ENCODE assay signal across 8 mouse cellular contexts in the genomic region with DNA sequence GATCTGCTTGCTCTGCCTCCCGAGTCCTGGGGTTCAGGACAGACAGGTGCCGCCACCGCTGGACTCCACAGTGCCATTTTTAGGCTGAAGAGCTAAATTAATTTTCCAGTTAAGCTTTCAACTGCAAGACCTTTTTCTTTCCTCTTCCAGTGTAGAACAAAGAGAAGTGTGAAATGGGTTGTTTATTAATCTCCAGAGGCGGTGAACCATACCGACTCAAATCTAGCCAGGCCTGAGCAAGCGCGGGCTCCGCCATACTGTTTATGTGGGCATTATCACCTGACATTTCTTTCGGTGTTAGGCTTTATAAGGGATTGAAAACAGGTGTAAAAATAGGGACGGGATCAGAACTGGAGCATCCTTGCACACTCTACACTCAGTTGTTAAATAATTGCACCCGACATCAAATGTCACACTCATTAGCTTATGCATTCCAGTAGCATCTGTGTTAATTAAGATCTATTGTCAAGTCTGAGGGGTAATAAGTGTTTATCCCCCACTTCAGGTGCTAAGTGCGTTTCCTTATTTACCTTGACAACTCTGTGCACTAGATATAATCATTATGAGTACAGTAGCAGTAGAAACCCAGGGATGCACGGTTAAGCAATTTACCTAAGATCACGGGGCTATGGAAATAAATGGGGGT. TPM values are rescaled to one million over a fixed set of nuclear protein-coding genes. Genes with fewer than 3 reads are reported as not detected.
DNase-seq lines count a peak whose midpoint lies in the region; ATAC-seq and TF ChIP-seq lines count a peak whose summit lies in the region.

No protein-coding gene starts in this region.

- no peak overlapping the region for H3K27ac ChIP-seq in heart, embryonic 11.5 days (ENCODE audit: low read depth, low read length)
- no peak overlapping the region for H3K27ac ChIP-seq in embryonic facial prominence, embryonic 11.5 days (replicated peaks; ENCODE audit: low read depth, low read length)
- H3K27ac ChIP-seq in kidney, adult 2 months (ENCODE audit: insufficient read depth, low read depth, low read length), result peak overlapping the region; percentile 97
- no peak overlapping the region for H3K27ac ChIP-seq in midbrain, embryonic 14.5 days (replicated peaks; ENCODE audit: low read depth, low read length)

- H3K9me3 ChIP-seq in heart, embryonic 11.5 days (replicated peaks; ENCODE audit: control insufficient read depth, low read length), result no peaks in the 10 kb centered on the region
- no peaks in the 10 kb centered on the region for H3K9me3 ChIP-seq in embryonic facial prominence, embryonic 11.5 days (replicated peaks; ENCODE audit: control insufficient read depth, low read length)
- no peaks in the 10 kb centered on the region for H3K9me3 ChIP-seq in midbrain, embryonic 14.5 days (ENCODE audit: control insufficient read depth, low read length)

- intact Hi-C loops in left cerebral cortex, postnatal 10 days (cut with DNase I), result loop anchor here (5.0 kb wide), 1 partner anchor 61 kb away; the partner anchor contains the start of gene Tbc1d15

- peaks cover 32% of the 10 kb centered on the region for H3K4me1 ChIP-seq in heart, embryonic 11.5 days (ENCODE audit: control insufficient read depth, insufficient read depth, low read length)
- H3K4me1 ChIP-seq in embryonic facial prominence, embryonic 11.5 days (ENCODE audit: control insufficient read depth, insufficient read depth, low read length), result no peaks in the 10 kb centered on the region; the same call in 1 of the 2 replicates
- H3K4me1 ChIP-seq in kidney, adult 2 months (ENCODE audit: control insufficient read depth, insufficient read depth, low read length), result peaks cover 32% of the 10 kb centered on the region
- peaks cover 25% of the 10 kb centered on the region for H3K4me1 ChIP-seq in midbrain, embryonic 14.5 days (ENCODE audit: control insufficient read depth, insufficient read depth, low read length)

- peak overlapping the region; percentile 95; the same call in 1 of the 2 replicates for H3K9ac ChIP-seq in heart, embryonic 11.5 days (ENCODE audit: low read depth, low read length)
- H3K9ac ChIP-seq in embryonic facial prominence, embryonic 11.5 days (replicated peaks; ENCODE audit: low read length), result peak overlapping the region; percentile 15; the same call in 1 of the 2 replicates
- peak overlapping the region; percentile 93 for H3K9ac ChIP-seq in midbrain, embryonic 14.5 days (replicated peaks; ENCODE audit: low read length)

- H3K4me3 ChIP-seq in heart, embryonic 11.5 days (ENCODE audit: low read depth, low read length), result peak overlapping the region; percentile 95
- H3K4me3 ChIP-seq in embryonic facial prominence, embryonic 11.5 days (ENCODE audit: low read depth, low read length), result peak overlapping the region; percentile 85
- H3K4me3 ChIP-seq in kidney, adult 2 months (ENCODE audit: insufficient read depth, low read depth, low read length), result peak overlapping the region; percentile 25
- H3K4me3 ChIP-seq in midbrain, embryonic 14.5 days (replicated peaks; ENCODE audit: low read depth, low read length), result peak overlapping the region; percentile 73

- H3K36me3 ChIP-seq in heart, embryonic 11.5 days (ENCODE audit: control insufficient read depth, insufficient read depth, low read length), result no peaks in the 10 kb centered on the region
- no peaks in the 10 kb centered on the region for H3K36me3 ChIP-seq in embryonic facial prominence, embryonic 11.5 days (replicated peaks; ENCODE audit: control insufficient read depth, insufficient read depth, low read depth, low read length)
- no peaks in the 10 kb centered on the region for H3K36me3 ChIP-seq in kidney, adult 2 months (ENCODE audit: control insufficient read depth, insufficient read depth, low read length)
- no peaks in the 10 kb centered on the region for H3K36me3 ChIP-seq in midbrain, embryonic 14.5 days (ENCODE audit: control insufficient read depth, insufficient read depth, low read length)

- no peak for TF ChIP-seq CTCF in kidney, adult 2 months (conservative IDR thresholded peaks at IDR 0.05; ENCODE audit: insufficient read depth, insufficient read length, low read depth, low read length)

- H3K27me3 ChIP-seq in heart, embryonic 11.5 days (ENCODE audit: control insufficient read depth, insufficient read depth, low read length), result no peaks in the 10 kb centered on the region
- H3K27me3 ChIP-seq in embryonic facial prominence, embryonic 11.5 days (ENCODE audit: control insufficient read depth, insufficient read depth, low read length), result no peaks in the 10 kb centered on the region
- no peaks in the 10 kb centered on the region for H3K27me3 ChIP-seq in kidney, adult 2 months (replicated peaks; ENCODE audit: control insufficient read depth, insufficient read depth, low read length)
- H3K27me3 ChIP-seq in midbrain, embryonic 14.5 days (ENCODE audit: control insufficient read depth, insufficient read depth, low read length), result no peaks in the 10 kb centered on the region

- ATAC-seq in heart, embryonic 11.5 days (replicated peaks; ENCODE audit: insufficient number of reproducible peaks, low FRiP score, low TSS enrichment), result no peak
- no peak for ATAC-seq in embryonic facial prominence, embryonic 11.5 days (replicated peaks; ENCODE audit: insufficient number of reproducible peaks, low FRiP score, low TSS enrichment, low read depth)
- no peak for ATAC-seq in midbrain, embryonic 14.5 days (ENCODE audit: low FRiP score, low TSS enrichment)

- peak overlapping the region; percentile 75 for H3K4me2 ChIP-seq in heart, embryonic 11.5 days
- peak overlapping the region; percentile 86 for H3K4me2 ChIP-seq in embryonic facial prominence, embryonic 11.5 days (ENCODE audit: low read depth, low read length)
- peak overlapping the region; percentile 61 for H3K4me2 ChIP-seq in midbrain, embryonic 14.5 days (ENCODE audit: low read length)

- TF ChIP-seq POLR2A in kidney, adult 2 months (IDR thresholded peaks at IDR 0.05; ENCODE audit: low read depth, low read length), result no peak

- no peak for DNase-seq in heart, postnatal 4 days
- no peak for DNase-seq in embryonic facial prominence, embryonic 11.5 days (ENCODE audit: low spot score)
- DNase-seq in kidney, adult 2 months, result peak; percentile 84
- DNase-seq in midbrain, embryonic 14.5 days, result no peak
- DNase-seq in left cerebral cortex, postnatal 10 days (ENCODE audit: extremely low spot score in 1 of 2, low spot score in 2 of 2), result no peak
- no peak for DNase-seq in lung, postnatal 36 days
- DNase-seq in urinary bladder, postnatal 4 days (ENCODE audit: low spot score in 2 of 2), result no peak

- 81% methylated on average over 14 of the region's 14 CpGs for WGBS in heart, embryonic 11.5 days (ENCODE audit: insufficient replicate concordance)
- WGBS in embryonic facial prominence, embryonic 11.5 days, result 86% methylated on average over 14 of the region's 14 CpGs
- WGBS in kidney, adult 2 months, result 28% methylated on average over 14 of the region's 14 CpGs
- WGBS in midbrain, embryonic 14.5 days, result 68% methylated on average over 14 of the region's 14 CpGs

RNA-seq across cellular contexts. Expression of gene Rab21, which starts 1.6 kb away (rescaled TPM):
- 10.1 and 10.3 TPM in 2 replicates for polyA plus RNA-seq in heart, embryonic 11.5 days (2014; fragmentation: Nextera tagmentation; extraction: Ambion mirVana)
- total RNA-seq in heart, postnatal 4 days (2021), result 10 to 100 TPM; 57.3 to 58.2 TPM
- polyA plus RNA-seq in embryonic facial prominence, embryonic 11.5 days (2014; fragmentation: Nextera tagmentation; extraction: Ambion mirVana), result 6.7 and 15.0 TPM in 2 replicates
- polyA plus RNA-seq in kidney, adult 2 months (2012; rRNA removed), result 28.0 and 29.2 TPM in 2 replicates
- 12.8 and 14.0 TPM in 2 replicates for polyA plus RNA-seq in midbrain, embryonic 14.5 days (2014; fragmentation: Nextera tagmentation; extraction: Ambion mirVana)
- total RNA-seq in left cerebral cortex, postnatal 10 days (2021), result 10 to 100 TPM; 43.7 to 46.2 TPM

RNA-seq across cellular contexts. Expression of gene Tmem19, which starts 48.5 kb away (rescaled TPM):
- 21.3 and 22.3 TPM in 2 replicates for polyA plus RNA-seq in heart, embryonic 11.5 days (2014; fragmentation: Nextera tagmentation; extraction: Ambion mirVana)
- total RNA-seq in heart, postnatal 4 days (2021), result 10 to 100 TPM; 17.5 to 17.6 TPM
- 25.3 and 36.4 TPM in 2 replicates for polyA plus RNA-seq in embryonic facial prominence, embryonic 11.5 days (2014; fragmentation: Nextera tagmentation; extraction: Ambion mirVana)
- 68.5 and 84.0 TPM in 2 replicates for polyA plus RNA-seq in kidney, adult 2 months (2012; rRNA removed)
- 32.5 and 43.3 TPM in 2 replicates for polyA plus RNA-seq in midbrain, embryonic 14.5 days (2014; fragmentation: Nextera tagmentation; extraction: Ambion mirVana)
- 10 to 100 TPM; 54.4 to 59.6 TPM for total RNA-seq in left cerebral cortex, postnatal 10 days (2021)

Comparison
In these comparisons a context has a peak if more than half of its experiments do, and no peak if none do; other contexts are left out.
1. H3K4me3 ChIP-seq: peak in every context shown above with its lines; median percentile 95 in heart, embryonic 11.5 days; 85 in embryonic facial prominence, embryonic 11.5 days; 73 in midbrain, embryonic 14.5 days; 25 in kidney, adult 2 months.
2. H3K9ac ChIP-seq: peak in every context shown above with its lines; median percentile 95 in heart, embryonic 11.5 days; 93 in midbrain, embryonic 14.5 days; 15 in embryonic facial prominence, embryonic 11.5 days.